Mouse (Mus musculus): ENCODE results near the gene Gcm2. TPM values are rescaled to one million over a fixed set of nuclear protein-coding genes. Genes with fewer than 3 reads are reported as not detected.

Gcm2 gene
- under 1 TPM in 1 of 2 experiments, not detected in 1; 0.21 TPM for total RNA-seq (2023)

GRCm38 (mm10) chr13:41110935-41111334 is at the start of gene Gcm2:
Gene Gcm2 (minus strand): TSS chr13:41111035.

DNA sequence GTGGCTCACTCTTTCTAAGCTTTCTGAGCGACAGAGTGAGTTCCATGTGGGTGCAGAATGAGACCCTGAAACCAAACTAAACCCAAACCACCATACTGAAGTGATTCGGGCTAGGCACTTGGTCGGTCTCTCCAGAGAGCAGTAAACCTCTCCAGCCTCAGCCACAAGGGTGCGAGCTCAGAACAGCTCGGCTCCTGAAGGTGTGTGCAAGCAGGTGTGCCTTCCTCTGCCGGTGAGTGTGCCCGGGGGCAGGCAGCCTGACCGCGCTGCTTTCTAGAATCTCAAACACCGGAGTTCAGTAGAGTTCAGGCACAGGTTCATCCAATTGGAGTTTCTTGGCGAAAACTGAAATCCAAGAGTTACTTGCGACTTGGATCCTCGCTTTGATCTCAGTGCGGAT is 3.1 kb upstream of the Gcm2 start, which contains the start of gene Sycp2l:
Sycp2l (plus strand) TSS at position 368 of the 400 bp plus-strand sequence.

GRCm38 (mm10) chr13:41079421-41079780 is 31.4 kb downstream of the Gcm2 start, which contains the start of gene Mak:
Gene Mak (minus strand): TSS chr13:41079706.

Other genes starting within 250 kb of the Gcm2 start
- gene Pak1ip1, start 110.0 kb downstream of the Gcm2 start, total RNA-seq (2023): 10 to 100 TPM; 65.1 to 65.5 TPM
- 10 to 100 TPM; 35.1 to 39.9 TPM for gene Tmem14c, start 94.7 kb downstream of the Gcm2 start, total RNA-seq (2023)
- not detected for gene Mak, start 31.3 kb downstream of the Gcm2 start, total RNA-seq (2023)
- not detected for gene Sycp2l, start 3.3 kb upstream of the Gcm2 start, total RNA-seq (2023)
- not detected for gene Elovl2, start 109.4 kb upstream of the Gcm2 start, total RNA-seq (2023)
- gene Smim13, start 138.8 kb upstream of the Gcm2 start, total RNA-seq (2023): 1 to 10 TPM; 4.2 to 6.2 TPM
- gene Gm17364, start 162.9 kb upstream of the Gcm2 start, total RNA-seq (2023): not detected

Measured in B cell, adult 67 days (primary cell).